Mouse (Mus musculus): ENCODE results near the gene Cog2. TPM values are rescaled to one million over a fixed set of nuclear protein-coding genes. Genes with fewer than 3 reads are reported as not detected.

The Cog2 gene
- 10 to 100 TPM; 21.6 to 26.9 (median 25.4) TPM for total RNA-seq (2022)

DNA sequence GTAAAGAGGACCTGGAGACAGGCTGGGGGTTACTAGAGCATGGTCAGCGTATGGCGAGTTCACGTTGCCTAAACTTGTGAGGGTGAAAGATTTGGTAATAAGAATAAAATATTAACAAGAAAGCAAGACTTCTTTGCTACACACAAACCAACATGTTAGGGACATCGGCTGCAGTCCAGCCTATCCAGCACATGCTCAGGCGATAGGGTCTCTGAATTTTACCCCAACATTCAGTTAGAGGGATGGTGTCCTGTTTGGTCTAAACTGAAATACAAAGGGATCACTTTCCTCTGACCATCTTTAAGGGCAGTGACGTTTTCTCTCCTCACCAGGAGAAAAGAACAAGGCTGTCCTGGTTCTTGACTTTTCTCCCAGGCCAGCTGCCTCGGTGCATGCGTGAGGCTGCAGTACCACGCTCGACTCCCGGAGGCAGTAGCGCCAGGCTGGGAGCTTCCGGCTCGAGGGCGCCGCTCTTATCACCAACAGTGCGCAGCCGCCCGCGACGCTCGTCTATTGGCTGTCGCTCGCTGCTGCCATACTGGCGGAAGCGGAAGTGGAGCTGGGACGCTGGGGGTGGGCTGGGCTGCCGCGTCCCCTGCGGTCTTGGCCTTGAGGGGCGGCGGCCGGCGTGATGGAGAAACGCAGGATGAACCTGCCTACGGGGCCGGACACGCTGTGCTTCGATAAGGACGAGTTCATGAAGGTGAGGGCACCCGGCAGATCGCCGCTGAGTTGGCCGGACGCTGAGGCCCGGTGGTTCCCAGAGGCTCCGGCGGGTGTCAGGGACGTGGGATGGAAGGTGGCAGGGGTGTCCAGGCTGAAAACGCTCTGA, at the start of gene Cog2:
Gene Cog2 (plus strand): TSS at position 519 of the 832 bp plus-strand sequence.
- peak; percentile 89 for DNase-seq (ENCODE audit: low spot score)

DNA sequence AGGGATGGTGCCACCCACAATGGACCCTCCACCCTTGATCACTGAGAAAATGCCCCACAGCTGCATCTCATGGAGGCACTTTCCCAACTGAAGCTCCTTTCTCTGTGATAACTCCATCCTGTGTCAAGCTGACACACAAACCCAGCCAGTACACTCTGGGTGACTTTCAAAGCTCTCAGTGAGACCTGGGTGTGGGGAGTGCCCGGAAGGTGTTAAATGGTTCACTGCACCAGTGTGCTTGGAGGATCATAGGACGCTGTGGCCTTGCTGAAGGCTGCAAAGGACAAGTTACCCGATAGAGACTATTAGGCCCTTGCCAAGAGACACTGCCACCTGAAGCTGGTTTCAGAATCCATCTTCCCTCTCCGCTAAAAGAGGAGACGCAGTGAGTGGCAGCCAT, 44.9 kb upstream of the Cog2 start:
- no peak for DNase-seq (ENCODE audit: low spot score)

DNA sequence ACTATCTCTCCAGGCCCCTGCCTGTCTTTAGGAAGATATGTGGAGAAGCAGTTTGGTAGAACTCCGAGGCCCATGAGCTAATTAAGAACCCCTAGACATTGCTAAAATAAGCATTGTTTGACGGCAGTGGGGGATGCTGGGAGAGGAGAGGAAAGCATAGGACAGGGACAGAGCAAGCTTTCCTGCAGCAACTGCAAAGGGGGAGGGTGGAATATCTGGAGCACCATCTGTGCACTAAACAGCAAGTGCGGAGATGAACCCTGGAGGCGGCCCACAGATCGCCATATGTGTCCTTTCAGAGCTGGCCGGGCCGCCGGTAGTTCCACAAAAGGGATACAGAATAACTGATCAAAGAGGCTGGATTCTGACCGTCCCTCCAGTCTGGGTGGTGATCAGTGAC, 43.9 kb upstream of the Cog2 start:
- DNase-seq (ENCODE audit: low spot score), result no peak

DNA sequence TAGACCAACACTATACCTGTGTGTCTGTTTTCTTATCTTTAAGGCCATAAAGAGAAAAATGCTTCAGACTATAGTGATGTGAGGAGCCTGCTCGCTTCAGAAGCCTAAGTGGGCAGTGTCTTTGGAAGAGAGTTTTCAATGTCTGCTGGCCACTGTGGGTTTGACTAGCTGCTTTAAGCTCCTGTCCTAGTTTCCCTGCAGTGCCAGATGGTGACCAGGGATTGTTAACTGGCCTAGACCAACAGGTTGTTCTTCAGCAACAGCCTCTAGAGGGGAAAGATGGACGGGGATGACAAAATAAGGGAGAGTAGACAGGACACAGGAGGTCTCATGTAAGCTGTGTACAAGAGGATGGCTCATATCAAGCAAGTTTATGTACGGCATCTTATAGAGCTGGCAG, 41.3 kb upstream of the Cog2 start:
- no peak for DNase-seq (ENCODE audit: low spot score)

DNA sequence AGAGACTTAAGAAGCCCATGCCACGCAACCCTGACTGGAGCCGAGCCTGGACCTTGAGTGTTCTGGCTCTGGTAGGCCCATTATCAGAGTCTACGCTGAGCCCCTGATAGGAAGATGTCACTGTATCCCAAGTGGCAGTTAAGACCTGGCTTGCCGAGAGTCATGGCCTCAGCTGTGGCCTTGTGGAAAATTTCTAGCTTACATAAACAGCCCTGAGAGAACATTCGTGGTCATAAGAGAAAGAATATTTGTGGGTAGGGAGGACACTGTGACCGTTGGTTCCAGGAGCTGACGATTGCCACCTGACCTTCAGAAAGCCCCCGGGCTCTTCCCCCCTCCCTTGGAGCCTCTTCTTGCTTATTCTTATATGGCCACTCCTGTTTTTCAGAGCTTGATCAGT, 40.2 kb upstream of the Cog2 start:
- DNase-seq (ENCODE audit: low spot score), result no peak

DNA sequence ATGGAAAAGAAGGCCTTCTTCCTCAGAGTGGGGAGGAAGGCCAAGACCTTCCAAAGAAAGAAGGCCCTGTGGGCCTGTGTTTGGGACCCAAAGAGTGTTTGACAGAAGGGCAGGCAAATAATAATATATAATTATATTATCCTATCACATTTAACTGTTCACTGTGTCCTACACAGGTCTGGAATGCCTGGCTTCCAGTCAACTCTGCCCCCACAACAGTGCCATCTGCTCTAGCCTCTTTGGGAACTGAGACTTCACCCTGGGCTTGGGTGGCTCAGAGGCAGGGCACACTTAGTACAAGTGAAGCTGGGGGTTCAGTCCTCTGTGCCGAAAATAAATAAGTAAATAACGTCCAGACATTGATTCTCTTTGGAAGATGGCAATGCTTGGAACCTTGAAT, 37.8 kb upstream of the Cog2 start:
- DNase-seq (ENCODE audit: low spot score), result no peak

DNA sequence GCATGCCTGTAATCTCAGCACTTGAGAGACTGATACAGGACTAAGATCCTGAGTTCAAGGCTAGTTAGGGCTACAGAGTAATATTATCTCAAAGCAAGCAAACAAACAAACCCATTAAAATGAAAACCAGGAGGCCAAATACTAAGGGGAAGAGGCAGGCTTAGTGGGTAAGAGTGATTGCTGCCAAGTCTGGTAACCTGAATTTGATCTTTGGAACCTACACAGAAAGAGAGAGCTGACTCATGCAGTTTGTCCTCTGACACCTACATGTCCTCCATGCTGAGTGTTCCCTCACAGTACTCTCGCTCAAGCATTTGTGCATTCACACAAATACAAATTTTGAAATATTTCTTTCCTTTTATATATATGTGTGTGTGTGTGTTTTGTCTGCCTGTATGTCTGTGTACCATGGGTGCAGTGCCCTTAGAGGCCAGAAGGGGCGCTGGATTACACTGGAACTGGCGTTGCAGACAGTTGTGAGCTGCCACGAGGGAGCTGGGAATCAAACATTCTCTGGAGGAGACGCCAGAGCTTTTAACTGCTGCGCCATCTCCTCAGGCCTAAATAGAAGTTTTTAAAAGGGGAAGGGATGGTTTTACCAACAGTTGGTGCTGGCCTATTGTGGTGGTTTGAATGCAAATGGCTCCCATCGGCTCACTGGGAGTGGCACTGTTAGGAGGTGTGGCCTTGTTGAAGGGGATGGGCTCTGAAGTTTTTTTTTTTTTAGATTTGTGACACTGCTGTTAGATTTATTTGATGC, 37.0 kb upstream of the Cog2 start:
- no peak for DNase-seq (ENCODE audit: low spot score)

DNA sequence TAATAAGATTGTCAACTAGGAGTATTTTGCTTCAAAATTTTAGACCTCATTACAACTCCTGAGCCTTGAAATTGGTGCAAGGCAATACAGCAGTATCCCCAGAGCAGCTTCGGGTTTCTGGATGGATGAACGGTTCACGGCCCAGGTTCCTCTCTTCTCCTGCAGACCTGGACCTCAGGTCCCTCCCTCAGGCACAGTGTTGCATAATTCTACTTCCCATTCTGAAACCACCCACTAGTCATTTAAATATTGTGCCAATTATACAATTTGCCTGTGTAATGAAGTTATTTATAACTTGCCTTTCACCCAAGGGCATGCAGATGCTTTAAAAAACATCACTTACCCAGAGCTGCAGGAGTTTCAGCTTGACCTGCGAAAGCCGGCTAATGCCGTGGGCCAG, 31.3 kb upstream of the Cog2 start:
- DNase-seq (ENCODE audit: low spot score), result no peak

DNA sequence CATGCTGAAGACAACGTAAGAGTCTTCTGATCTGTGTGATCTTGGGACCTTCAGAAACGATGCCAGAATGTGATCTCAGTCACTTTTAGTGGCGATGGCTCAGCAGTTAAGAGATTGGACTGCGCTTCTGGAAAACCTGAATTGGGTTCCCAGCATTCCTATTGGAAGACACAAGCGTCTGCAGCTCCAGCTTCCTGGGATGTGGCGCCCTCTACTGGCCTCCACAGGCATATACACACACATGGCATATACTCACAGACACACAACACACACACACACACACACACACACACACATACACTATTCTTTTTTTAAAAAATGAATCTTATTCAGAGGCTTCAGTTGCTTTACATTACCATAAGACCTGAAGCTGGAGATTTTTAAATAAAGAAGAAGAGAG, 30.8 kb upstream of the Cog2 start:
- no peak for DNase-seq (ENCODE audit: low spot score)

DNA sequence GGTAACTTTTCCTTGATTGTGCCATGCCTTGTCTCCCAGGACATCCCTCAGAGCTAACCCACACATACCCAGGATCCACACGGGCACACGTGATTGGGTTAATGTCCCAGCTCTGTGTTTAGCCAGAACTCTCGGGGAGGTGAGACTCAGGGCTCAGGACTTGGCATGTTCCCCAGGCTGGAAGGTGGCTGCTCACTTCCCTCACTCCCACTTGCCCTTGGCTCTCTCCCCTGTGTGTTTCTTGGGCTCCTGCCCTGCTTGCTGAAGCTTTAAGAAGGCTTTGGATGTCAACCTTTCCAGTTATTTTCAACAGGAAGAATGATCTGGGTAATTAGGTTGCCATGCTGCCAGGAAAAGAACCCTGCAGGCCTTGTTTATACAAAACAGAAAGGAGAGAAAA, 26.2 kb upstream of the Cog2 start:
- no peak for DNase-seq (ENCODE audit: low spot score)

DNA sequence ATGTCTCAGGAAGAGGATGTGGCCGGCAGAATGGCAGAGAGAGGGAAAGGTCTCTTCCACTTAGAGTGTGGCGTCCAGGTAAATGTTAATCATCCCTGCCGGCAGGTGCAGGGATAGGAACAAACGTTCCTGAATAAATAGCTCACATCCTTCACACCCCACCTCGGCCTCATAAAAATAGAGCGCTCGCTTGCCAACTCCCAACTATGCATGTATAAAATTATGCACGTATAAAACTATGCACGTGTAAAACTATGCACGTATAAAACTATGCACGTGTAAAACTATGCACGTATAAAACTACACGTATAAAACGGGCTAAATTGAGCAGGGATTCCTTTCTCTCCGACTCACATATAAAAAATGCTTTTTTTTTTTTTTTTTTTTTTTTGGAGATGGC, 25.6 kb upstream of the Cog2 start:
- DNase-seq (ENCODE audit: low spot score), result no peak

DNA sequence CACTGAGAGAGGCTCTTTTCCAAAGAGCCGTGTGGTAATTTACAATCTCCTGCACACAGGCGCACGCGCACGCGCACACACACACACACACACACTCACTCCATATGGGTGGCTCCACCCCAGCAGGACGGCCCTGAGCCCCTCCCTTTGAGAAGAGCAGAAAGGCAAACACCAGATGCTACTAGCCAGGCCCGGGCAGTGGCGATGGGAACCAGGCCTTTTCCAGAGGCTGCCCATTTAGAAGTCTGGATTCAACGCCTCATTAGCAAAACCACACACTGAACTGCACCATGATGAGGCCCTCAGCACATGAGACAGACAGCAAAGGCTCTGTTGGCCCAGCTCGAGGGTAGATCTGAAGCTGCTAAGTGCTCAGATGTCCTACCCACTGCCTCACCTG, 24.9 kb upstream of the Cog2 start:
- DNase-seq (ENCODE audit: low spot score), result no peak

DNA sequence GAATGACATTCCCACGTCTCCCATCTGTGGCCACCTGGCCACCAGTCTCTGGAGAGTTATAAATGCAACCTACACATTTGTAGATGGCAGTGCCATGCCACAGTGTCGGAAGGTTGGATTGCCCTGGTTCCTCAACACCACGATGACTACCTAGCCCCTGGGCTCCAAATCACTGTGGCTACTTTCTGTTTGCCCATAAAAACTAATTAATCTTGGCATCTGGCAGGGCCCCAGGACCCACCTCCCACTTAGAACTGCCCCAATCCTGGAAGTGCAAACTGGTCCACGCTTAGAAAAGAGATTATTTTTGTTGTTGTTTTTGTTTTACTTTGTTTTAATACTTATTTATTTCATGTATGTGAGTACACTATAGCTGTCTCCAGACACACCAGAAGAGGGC, 24.3 kb upstream of the Cog2 start:
- no peak for DNase-seq (ENCODE audit: low spot score)

DNA sequence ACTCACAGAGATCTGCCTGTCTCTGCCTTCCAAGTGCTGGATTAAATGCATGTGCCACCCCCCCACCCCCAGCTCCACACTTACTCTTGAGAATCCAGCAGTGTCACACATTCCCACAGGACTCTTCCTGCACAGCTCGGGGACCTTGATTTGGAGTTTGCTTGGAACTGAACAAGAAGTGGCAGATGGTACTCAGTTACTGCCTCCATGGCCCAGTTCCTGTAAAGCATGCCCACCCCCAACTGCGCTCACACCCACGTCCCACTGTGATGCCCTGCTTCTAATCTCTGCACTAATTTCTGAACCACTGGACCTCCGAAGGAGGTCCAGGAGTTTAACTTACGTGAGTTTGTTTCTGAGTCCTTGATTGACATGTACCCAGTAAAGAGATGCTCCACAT, 23.7 kb upstream of the Cog2 start:
- DNase-seq (ENCODE audit: low spot score), result no peak

DNA sequence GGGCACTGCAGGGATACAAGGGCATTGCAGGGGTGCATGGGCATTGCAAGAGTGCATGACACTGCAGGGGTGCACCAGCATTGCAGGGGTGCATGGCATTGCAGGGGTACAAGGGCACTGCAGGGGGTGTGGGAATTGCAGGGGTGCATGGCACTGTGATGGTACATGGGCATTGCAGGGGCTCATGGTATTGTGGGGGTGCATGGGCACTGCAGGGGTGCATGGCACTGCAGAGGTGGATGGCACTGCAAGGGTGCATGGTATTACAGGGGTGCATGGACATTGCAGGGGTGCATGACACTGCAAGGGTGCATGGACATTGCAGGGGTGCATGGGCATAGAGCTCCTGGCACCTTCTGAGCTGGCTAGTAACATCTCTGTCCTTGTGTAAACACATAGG, 22.2 kb upstream of the Cog2 start:
- no peak for DNase-seq (ENCODE audit: low spot score)

DNA sequence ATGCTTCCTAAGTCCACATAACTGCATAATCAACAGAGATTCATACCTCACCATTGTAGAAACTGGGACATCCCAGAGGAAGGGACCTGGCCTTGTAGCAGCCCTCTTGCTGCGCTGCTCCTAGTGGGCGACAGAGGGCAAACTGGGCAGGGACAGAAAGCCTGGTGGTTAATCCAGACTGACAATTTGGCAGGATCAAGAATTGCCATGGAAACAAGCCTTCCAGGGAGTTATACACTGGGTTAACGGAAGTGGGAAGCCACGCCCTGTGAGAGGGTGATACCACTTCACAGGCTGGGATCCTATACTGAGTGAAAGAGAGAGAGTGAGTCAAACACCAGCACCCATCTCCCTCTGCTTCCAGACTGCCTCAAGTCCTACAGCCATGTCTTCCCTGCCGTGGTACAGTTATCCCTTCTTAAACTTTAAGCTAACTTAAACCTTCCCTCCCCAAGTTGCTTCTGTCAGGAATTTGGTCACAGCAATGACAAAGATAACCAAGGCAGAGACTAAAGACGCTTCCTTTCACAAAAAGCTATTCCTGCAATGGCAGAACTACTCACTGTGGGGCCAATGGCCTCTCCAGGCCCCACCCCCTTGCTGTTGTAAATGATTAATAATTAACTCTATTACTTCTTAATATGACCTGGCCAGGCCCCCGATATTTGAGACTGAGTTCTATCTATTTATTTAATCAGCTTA, 21.2 kb upstream of the Cog2 start:
- DNase-seq (ENCODE audit: low spot score), result no peak

DNA sequence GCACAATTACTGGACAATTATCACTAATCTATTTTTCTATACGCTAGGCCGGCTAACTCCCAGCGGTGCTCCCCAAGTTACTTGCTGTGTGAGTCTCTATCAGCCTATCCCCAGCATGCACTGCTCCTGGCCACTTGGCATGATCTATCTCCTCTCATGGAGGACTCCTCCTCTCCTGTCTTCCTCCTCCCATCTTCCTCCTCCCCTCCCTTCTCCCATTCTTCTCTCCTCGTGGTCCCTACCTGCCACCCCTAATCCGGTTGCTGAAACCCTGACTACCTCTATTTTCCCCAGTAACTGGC, 20.7 kb upstream of the Cog2 start:
- no peak for DNase-seq (ENCODE audit: low spot score)

DNA sequence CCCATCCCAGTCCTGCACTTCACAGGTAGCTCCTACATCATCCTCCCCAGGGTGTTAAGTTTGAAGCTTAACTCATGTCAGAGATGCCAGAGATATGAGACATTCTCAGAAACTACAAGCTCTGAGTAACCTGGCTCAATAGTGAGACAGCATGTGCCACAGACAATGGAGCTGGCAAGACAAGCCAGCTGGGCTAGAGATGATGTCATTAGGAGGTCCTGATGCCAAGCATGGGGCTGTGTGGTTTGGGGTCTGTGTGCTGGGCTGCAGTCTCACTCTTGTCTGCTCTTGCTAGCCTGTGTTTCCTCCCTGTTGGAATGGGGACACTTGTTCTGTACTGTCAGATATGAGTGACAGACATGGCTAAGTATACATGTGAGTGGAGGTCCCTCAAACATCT, 14.9 kb upstream of the Cog2 start:
- no peak for DNase-seq (ENCODE audit: low spot score)

DNA sequence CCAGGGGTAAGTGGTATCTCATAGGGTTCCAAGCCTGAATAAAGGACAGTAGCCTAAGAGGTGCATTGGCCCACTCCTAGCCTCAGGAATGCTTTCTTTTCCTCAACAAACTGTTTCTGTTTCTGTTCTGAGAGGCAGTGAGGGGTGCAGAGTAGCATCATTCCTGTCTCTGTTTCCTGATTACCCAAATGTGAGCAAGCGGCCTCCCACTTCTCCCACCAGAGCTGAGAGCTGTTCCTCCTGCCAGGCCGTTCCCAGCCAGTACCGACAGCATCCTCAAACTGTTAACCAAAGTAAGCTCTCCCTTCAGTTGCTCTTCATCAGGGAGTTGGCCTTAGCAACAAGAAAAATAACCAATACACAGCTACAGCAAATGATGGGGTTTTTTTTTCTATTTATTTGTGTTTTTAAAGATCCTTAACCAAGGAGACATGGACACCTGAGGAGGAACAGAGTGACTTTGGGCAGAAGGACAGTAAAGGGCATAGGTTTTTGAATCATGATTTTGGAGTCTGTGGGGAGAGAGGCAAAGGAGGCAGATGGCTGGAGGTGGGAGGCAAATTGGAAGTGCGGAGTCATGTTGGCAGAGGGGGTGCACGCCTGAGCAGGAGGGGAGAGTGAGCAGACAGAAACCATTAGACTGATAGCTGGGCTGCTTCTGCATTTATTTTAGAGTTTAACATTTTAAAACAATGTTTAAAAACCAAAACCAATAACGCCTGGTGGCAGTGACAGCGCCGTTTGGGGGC, 12.8 kb upstream of the Cog2 start:
- DNase-seq (ENCODE audit: low spot score), result no peak

DNA sequence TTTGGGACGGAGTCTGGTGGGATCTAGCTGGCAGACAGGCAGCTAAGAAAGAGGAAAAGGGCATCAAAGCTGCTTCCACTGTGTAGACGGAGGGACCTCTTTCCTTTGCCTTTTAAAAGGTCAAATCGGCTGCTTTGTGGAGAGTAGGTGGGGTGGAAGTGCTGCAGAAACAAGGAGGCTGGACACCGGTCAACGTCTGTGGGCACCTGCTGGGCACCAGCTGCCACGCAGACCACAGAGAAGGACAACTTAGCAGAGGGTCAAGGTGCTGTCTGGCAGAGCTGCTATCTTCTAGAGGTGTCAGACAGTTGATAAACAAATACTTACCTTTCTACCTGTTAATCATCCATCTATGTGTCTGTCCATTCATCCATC, 12.3 kb upstream of the Cog2 start:
- DNase-seq (ENCODE audit: low spot score), result no peak

DNA sequence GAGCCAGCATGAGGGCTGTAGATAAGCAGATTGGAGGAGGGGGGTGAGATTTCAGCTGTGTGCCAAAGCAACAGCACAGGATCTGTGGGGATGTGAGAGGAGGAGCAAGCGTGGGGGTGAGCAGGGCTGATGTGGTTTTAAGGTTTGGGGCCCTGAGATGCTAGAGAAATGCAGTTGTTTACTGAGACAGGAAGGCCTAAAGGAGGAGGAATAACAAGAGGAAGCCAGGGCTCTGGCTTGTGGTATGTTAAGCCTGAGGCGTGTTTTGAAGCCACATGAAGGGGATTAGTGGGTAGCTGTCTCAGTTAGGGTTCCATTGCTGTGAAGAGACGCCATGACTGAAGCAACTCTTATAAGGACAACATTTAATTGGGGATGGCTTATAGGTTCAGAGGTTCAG, 11.4 kb upstream of the Cog2 start:
- DNase-seq (ENCODE audit: low spot score), result no peak

DNA sequence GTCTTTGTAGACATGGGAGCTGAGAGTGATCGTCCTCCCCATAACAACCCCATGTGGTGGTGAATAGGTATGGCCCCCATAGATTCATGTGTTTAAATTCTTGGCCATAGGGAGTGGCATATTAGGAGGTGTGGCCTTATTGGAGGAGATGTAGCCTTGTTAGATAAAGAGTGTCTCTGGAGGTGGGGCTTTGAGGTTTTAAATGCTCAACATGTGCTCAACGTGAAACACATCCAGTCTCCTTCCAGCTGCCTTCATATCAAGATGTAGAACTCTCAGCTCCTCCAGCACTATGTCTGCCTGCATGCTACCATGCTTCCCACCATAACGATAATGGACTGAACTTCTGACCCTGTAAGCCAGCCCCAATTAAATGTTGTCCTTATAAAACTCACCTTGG, 4.5 kb upstream of the Cog2 start:
- no peak for DNase-seq (ENCODE audit: low spot score)
